Mouse (Mus musculus): ENCODE measurements around the gene Morc3. TPM values are rescaled to one million over a fixed set of nuclear protein-coding genes. Genes with fewer than 3 reads are reported as not detected.
"Not testable (repeated sequence)": the region's sequence is repeated elsewhere in the genome, so short reads cannot be mapped to it uniquely, and the experiment has no call there.

Morc3 gene
- total RNA-seq, 4 experiments from 2014 or later, result 12.7 to 25.2 (median 15.9) TPM

DNA sequence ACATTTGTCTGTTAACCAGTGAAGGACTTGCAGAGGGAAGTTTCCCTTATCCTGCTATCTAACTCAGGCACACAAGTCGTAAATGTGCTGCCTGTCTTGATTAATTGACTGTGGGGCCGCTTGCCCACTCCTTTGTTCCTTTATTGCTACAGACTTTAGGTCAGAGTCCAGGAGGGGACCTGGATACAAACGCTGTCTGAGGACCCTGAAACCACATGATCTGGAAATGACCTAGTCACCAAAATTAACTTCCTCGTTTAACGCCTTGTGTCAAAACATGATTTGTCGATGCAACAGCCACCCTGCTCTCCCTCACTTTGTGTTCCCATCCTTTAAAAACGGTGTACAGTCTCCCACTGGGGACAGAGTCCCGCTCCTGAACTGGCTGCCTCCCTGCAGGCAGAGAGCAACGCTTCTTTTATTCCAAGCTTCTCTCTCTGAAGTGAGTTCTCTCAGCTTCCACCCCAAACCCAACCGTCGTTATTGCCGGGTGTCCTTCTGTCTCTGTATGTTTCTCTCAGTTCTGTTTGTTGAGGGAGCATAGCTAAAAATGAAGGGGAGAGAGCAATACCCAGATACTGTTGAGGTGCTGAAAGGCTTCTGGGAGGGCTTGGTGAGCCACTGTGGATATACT, 13.1 kb upstream of the Morc3 start:
- DNase-seq (ENCODE audit: low spot score), result no peak

DNA sequence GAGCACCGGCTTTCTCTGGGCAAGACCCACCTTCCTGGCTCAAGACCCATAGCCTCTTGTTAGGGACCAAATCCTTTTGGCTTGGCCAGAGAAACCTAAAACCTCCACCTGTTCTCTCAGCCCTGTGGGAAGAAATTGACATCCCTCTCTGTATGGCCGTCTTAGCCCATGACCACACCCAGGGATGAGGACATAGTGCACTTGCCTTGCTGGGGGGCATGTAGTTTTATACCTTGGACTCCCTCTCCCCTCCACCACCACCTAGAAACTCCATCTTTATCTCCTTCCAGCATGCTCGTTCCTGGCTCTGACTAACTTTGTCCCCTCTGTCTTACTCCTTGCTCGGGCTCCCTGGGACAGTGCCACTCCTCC, 12.6 kb upstream of the Morc3 start:
- no peak for DNase-seq (ENCODE audit: low spot score)

DNA sequence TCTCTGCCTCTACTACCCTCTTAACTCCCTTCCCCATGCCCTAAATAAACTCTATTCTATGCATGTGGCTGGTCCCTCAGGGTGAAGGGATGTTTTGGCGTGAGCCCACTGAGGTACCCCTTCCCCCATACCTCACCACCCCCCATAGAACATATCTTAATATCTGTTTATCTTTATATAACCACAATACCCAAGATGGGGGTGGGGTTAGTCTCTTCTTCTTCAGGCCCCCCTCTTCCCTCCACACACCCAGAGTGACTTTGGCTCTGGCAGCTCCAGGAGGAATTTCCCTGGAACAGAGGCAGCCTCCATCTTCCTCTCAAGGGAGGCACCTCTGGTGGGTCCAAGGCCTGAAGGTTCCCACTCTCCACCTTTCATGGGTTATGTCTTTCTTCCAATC, 11.9 kb upstream of the Morc3 start:
- no peak for DNase-seq (ENCODE audit: low spot score)

DNA sequence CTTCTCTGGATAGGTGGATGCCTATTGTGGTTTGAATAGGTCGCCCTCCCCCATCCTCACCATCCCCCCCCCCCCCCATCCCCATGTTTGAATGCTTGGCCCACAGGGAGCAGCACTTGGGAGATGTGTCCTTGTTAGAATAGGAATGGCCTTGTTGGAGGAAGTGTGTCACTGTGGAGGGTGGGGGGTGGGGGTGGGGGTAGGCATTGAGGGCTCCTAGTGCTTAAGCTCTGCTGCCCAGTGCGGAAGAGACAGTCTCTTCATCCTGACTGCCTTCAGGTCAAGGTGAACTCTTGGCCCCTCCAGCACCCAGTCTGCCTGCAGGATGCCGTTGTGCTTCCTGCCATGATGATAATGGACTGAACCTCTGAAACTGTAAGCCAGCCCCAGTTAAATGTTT, 10.2 kb upstream of the Morc3 start:
- DNase-seq (ENCODE audit: low spot score), result no peak

DNA sequence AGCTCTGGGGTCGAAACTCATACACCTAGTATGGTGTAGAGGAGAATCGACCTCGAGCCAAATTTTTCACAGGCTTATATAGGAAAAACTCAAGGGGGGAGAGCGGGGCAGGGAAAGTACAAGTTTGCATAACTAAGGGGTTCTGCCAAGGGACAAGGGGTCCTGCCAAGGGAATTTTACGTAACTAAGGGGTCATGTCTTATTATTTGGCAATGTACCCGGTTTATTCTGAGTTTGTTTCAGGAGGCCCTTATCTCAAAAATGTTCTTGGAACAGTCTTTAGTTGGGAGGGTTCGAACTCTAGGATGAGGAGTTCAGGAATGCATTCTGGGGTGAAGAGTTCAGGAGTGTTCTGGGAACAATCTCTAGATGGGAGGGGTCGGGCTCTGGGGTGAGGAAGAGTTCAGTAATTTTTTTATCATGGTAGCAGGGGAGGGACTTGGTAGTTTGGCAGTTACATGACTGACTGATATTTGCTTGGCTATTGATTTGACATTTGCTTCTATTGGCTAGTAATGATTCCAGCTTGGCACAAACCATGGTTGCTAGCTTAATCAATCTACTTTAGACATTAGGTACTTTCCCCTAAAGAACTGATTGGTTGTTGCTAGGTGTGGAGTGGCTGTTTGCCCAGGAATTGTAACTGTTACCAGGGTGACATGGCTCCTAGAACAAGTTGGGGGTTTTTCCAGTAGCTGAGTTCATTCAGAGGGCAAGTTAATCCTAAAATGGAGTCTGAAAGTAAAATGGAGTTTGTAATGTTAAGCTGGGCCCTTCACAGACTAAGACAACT, 9.3 kb upstream of the Morc3 start:
- DNase-seq (ENCODE audit: low spot score), result not testable (repeated sequence)

DNA sequence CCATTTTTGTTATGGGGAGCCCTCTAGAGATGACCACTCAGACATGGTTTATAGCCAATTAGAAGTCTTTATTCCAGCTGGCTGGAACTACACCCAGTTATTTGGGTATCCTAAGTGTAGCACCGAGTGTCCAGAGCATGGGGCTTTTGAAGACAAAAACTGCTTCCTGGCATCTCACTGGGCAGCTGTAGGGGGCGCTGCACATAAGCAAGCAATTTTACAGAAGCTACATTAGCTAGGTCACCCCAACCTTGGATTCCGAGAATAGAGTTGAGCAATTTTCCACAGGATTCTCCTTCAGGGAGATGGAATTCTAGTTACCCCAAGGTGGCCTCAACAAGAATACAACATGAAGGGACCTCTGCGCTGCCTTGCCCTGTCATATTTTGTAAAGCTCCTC, 7.1 kb upstream of the Morc3 start:
- no peak for DNase-seq (ENCODE audit: low spot score)

DNA sequence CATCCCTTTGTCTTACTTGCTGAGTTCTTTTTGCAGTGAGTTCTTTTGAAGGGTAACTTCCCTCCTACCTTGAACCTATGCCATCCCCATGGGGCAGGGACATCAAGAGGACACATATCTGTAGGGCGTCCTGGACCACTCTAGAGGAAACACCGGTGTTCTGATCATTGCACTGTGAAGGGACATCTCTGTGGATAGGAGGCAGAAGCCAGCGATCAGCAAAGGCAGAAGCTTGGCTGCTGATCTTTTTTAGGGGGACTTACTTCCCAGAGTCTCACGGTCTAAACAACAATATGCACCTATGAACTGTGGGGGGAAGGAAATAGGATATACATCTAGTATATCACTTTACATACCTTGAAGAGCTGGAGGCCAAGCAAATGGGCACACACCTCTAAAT, 6.5 kb upstream of the Morc3 start:
- no peak for DNase-seq (ENCODE audit: low spot score)

DNA sequence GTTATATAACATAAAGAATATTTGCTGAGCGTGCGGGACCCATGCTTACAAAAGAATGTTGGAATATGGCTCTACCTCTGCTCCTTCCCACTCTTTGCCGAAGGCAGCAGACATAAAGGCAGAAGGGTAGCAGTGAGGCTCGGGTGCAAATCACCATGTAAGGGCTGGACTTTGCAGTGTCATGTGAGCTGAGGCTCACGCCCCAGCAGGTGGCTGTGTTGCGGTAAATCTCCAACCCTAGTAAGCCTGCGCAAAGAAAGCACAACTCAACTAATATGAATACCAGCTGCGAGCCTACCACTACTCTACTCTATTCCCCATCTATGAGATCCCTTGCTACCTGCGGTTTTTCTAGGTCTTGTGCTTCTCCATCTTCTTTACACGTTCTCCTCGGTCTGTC, 5.9 kb upstream of the Morc3 start:
- no peak for DNase-seq (ENCODE audit: low spot score)

DNA sequence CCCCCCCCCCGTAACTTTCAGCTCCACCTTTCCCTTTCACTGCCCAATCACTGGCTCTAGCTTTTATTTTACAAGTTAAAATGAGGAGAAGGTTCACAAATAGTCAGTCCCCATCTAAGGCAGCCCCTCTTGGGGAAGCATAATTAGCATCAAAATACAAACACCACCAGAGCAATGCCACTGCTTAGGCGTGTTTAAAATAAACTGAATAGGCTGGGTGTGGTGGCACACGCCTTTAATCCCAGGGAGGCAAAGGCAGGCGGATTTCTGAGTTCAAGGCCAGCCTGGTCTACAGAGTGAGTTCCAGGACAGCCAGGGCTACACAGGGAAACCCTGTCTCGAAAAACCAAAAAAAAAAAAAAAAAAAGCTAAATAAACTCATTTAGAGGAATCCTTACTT, 5.4 kb upstream of the Morc3 start:
- DNase-seq (ENCODE audit: low spot score), result not testable (repeated sequence)

DNA sequence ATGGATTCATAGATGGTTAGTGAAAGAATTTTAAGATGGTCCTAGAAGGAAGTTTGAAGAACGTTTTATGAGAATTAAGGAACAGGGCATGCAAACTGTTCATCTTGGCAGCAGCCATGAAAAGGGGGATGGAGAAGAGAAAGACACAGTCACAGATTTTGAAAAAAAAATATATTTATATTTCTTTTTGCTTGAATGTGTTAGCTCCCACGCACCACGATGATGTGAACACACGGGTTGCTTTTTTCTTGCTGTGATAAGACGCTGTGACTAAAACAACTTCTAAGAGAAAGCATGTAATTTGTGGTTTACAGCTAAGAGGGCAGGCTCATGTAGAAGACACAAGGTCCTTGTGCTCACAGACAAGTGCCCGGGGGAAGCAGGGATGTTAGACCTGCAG, 5.0 kb upstream of the Morc3 start:
- no peak for DNase-seq (ENCODE audit: low spot score)

DNA sequence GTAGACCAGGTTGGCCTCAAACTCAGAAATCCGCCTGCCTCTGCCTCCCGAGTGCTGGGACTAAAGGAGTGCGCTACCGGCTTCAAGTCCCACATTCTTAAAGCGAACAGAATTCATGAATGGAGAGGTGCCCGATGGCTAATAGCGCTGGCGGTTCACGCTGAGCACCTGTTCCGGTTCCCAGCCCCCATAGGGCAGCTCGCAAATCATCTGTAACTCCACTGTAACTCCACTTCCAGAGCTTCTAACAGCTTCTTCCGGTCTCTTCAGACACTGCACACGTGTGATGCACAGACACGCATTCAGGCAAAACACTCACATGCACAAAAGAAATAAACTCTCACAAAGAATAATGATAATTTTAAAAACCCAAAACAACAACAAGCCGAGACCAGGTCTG, 2.4 kb upstream of the Morc3 start:
- no peak for DNase-seq (ENCODE audit: low spot score)

DNA sequence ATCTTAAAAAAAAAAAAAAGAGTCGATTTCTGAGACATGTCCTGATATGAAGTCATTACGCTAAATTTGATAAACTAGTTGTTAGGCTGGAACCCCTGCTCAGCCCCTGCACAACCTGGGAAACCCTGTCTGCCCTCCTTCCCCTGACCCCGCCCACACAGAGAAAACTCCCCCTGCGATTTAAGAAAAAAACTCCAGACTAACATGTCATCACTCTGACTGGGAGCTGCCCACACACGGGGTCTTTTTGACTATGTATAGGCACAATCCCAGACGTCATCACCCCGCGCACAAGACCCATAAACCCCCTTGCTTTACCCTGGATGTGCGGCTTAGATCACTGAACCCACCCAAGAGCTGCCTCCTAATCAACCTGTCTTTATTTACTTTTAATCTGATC, 1.9 kb upstream of the Morc3 start:
- no peak for DNase-seq (ENCODE audit: low spot score)

DNA sequence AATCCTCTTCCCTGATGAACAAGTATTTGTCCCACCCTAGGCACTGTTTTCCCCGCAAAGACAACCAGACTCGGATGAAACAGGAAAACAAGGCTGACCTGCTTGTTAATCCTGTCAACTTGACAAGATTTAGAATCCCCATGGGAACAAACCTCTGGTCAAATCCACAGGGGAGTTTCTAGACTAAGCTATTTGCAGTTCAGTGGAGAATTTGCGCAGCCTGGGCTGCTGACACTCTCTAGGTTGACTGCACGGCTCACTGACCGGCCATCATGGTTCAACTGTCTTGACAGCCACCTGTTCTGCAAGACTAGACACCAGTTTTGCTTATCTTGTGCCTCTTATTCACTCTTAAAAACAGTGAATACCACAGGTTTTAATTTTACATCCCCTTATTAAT, 1.0 kb upstream of the Morc3 start:
- no peak for DNase-seq (ENCODE audit: low spot score)

DNA sequence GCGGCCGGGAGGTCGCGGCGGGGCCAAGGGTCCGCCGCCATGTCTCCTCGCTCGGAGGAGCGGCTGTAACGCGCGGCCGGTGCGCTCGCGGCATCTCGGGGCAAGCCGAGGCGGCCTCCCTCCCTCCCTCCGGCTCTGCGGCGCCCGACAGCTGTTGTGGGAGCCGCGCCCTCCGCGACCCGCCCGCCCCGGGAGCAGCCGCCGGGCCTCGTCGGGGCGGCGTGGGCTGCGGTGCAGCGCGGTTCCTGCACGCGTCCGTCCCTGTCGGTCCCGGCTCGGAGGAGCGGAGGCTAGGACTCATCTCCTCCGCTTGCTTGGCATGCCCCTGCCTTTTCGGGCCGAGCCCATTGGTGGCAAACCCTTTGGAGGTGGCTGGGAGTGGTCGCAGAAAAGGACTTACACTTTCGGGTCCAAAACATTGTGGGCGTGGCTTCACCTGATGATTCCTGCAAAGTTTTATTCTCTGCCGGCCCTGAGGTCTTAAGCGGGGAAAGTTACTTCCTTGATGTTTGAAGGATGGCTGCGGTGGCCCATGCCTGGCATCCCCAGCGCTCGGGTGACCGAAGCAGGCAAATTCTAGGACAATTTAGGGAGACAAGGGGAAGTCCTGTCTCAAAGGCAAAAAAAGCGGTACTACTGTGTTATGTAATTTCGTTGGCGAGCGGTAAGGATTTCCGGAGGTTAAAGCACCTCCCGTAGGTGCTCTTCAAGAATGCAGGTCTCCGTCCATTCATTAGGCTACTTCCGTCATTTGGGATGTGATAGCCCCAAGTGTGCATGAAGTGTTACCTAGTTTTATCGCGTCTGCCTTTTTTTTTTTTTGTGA, 743 bp downstream of the Morc3 start:
- DNase-seq (ENCODE audit: low spot score), result peak; percentile 42

DNA sequence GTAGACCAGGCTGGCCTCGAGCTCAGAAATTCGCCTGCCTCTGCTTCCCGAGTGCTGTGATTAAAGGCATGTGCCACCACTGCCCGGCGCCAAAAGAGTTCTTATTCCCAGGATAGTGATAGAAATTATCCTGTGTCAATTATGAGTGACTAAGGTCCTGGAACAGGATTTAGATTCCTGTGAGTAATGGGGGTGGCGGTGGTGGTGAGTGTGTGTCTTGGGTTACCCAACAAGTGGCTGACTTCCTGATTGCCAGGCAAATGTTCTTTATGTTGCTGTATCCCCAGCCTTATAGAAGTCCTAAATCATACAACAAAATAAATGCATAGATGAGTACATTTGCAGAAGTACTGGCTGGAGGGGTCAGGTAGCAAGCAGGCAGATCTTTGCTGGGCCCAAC, 1.6 kb downstream of the Morc3 start:
- DNase-seq (ENCODE audit: low spot score), result no peak

DNA sequence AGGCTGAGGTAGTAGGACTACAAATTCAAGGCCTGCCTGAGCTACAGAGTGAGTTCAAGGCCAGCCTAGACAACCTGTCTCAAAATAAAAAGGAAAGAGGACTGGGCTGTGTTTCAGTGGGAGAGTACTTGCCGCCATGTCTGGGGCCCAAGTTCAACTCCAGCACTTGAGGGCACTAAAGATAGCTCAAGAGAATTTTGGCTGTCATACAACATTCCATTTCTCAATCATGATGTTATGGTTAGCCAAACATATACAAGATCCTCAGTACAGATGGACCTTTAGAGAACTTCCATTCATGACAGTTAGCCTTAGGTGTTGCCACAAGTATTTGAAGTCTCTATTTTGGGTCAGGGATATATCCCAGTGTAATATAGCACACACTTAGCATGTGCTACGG, 2.2 kb downstream of the Morc3 start:
- no peak for DNase-seq (ENCODE audit: low spot score)

DNA sequence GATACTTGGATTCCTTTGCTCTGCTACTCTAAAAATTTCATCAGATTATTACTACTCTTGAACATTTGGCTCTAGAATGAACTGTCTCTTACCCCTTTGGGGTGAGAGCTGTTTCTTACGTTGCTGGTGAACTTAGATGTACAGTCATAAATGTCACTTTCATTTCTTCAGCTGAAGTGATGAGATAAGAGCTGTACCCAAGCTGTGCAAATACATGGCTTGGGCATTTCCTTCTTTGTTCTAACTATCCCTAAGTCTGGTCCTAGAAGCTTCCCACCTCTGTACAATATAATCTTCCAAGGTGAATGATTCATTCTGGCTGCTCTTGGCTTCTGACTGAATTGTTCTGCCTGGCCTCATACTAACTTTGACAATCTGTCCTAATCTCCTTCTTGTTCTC, 7.1 kb downstream of the Morc3 start:
- no peak for DNase-seq (ENCODE audit: low spot score)

DNA sequence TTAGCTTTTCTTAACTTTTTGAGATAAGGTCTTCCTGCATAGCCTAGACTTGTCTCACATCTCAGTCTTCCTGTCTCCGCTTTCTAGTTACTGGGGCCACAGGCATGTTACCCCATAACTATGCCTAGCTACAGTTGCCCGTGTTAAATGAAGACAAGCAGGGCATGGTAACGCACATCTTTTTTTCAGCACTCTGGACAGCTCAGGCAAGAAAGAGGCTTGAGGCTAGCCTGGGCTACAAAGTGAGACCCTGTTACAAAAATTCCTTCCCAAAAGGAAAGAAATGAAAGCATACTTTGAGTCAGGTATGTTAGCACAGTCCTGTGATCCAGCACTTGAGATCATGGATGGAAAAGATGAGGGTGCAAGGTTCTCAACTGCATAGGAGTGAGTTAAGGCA, 18.6 kb downstream of the Morc3 start:
- DNase-seq (ENCODE audit: low spot score), result no peak

DNA sequence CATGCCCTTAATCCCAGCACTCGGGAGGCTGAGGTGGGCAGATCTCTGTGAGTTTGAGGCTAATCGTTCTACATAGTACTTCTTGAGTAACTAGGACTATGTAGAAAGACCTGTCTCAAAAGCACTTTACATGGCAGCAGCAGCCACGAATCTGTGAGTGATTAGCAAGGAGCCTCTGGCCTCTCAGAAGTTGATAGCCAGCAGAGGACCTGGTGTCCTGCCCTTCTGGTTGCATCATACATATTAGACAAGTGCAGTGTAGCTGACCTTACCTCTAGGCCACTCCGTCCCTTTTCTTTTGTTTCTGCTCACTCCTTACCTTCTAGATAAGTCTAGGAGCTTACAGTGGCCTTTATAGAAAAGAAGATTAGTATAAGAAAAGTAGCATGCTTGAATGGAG, 28.0 kb downstream of the Morc3 start:
- no peak for DNase-seq (ENCODE audit: low spot score)

DNA sequence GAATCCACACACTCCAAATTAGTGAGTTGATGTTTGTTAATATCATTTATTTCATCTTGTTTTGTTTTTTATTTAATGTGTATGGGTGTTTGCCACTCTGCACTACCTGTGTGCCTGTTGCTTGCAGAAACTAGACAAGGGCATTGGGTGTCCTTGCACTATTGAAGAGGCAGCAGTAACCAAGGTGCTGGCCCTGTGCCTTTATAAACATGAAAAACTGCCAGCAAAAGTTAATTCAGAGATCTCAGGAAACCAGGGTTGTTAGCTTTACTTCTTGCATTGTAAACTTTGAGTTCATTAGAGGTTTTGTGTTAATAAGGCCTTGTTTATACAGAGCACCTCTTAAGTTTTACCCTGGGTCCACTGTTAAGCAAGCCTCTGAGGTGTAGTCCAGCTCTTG, 28.8 kb downstream of the Morc3 start:
- DNase-seq (ENCODE audit: low spot score), result no peak

DNA sequence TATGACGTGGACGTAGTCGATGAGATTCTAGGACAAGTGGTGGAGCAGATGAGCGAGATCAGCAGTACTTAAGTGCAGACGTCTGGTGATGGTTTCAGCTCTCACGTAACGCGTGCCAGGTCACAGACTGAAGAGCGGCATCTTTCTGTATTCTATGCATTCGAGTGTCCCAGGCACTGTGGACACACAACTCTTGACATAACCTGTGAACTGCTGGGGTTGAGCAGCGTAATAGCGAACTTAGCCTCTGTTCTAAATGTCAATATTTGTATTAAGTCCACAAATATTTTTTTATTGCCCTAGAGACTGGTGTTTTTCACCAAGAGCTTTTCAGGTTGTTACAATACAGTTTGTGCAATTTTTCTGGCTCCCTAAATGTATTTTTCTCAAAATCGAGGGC, 42.9 kb downstream of the Morc3 start:
- DNase-seq (ENCODE audit: low spot score), result no peak

DNA sequence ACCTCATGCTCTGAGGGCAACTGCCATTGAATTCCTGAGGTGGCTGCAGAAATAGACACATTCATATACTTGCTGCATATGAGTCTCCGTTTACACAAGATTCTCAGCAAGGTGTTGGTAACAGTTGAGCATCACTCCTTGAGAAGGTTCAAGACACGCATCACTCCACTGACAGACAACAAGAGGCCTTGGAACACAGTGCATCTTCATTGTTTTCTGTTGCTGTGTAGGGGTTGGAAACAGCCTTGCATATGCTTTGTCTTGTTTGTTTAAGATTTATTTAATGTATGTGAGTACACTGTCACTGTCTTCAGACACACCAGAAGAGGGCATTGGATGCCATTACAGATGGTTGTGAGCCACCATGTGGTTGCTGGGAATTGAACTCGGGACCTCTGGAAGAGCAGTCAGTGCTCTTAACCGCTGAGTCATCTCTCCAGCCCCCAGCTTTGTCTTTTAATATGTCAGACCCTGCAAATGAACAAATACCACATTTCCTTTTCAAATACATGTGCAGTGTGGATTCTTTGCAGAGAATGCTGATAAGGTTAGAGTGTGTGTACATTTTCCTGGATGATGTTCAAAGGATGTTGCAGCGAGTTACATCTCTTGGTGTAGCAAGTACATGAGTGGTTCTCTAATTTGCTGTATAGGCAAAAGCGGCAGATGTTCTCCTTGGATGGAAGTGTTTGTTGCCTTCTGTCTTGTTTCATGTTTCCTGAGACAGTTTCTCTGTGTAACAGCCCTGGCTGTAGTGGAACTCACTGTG, 45.9 kb downstream of the Morc3 start:
- no peak for DNase-seq (ENCODE audit: low spot score)
